Mouse (Mus musculus) kidney, adult 2 months (tissue): ENCODE results near the gene Shkbp1.

Source experiments
- CTCF ChIP-seq: fragments of 200-500 bp; conservative IDR thresholded peaks from 2 replicates; pipeline ENCODE4 v1.5.1; 2011; ENCODE audit warnings: low read depth, mild to moderate bottlenecking, control low read depth, low read length, moderate library complexity, mixed read lengths; ENCODE audit not compliant: insufficient read depth, insufficient read length
- POLR2A ChIP-seq: fragments of 200-500 bp; IDR thresholded peaks from one replicate; pipeline ENCODE4 v1.6.1; 2011; ENCODE audit warnings: low read depth, low read length, control low read depth

GRCm38 (mm10) chr7:27395521-27396183 lies 39.8 kb upstream of the Shkbp1 start:
- TF ChIP-seq CTCF (no peak), POLR2A (no peak)
